Mouse (Mus musculus) bone marrow macrophage, adult 2 months (primary cell): Measurements from ENCODE around the gene Ap5s1.

ENCODE experiments used
- CTCF ChIP-seq: IDR thresholded peaks from 2 replicates; pipeline ENCODE4 v1.5.1; 2012; ENCODE audit warnings: low read depth, mild to moderate bottlenecking, low read length, moderate library complexity
- POLR2A ChIP-seq: IDR thresholded peaks from 2 replicates; pipeline ENCODE4 v1.6.1; 2012; ENCODE audit warnings: mild to moderate bottlenecking, low read depth, low read length, borderline replicate concordance

DNA sequence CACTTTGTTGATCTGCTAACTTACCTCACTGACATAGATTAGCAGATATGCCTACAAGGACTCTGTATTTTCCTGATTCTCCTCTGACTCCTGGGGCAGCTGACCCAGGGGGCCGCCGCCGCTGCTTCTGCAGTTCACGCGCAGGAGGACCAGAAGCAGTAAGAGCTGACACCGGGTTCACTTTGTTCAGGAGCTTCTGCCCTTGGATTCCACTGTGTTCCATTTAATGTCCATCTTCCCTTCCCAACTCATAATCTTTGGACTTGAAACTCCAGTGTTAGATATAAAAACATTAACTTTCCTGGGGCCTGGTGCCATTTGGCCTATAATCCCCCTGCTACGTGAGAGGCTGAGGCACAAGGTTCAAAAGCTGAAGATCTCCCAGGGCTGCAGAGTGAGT lies 43.0 kb upstream of the Ap5s1 start:
- no peak for TF ChIP-seq CTCF
- TF ChIP-seq POLR2A: no peak
